Mouse (Mus musculus) embryonic facial prominence, embryonic 14.5 days (tissue): ENCODE results near the gene Tap1. TPM values are rescaled to one million over a fixed set of nuclear protein-coding genes. Genes with fewer than 3 reads are reported as not detected.

Experiments
- ATAC-seq: fragments of 200-750 bp; cut with Nextera tagmentation; 2 replicates; pipeline ENCODE4 v1.8.0; 2017; ENCODE audit warnings: low read depth, moderate number of reproducible peaks, moderate TSS enrichment
- DNase-seq: peaks from one replicate; pipeline ENCODE4 v3.0.0-alpha.2; 2015; ENCODE audit warnings: low spot score
- H3K27ac ChIP-seq: fragments of 300-500 bp; sonication (generic); replicated peaks from 2 replicates; pipeline ENCODE4 v1.5.1; 2014; ENCODE audit warnings: low read depth, mild to moderate bottlenecking, low read length, moderate library complexity
- H3K27me3 ChIP-seq: fragments of 300-500 bp; sonication (generic); replicated peaks from 2 replicates; pipeline ENCODE4 v1.6.1; 2014; ENCODE audit warnings: low read length; ENCODE audit not compliant: control insufficient read depth, insufficient read depth
- H3K36me3 ChIP-seq: fragments of 300-500 bp; sonication (generic); 2 replicates; pipeline ENCODE4 v1.6.1; 2014; ENCODE audit warnings: low read length, mixed read lengths; ENCODE audit not compliant: control insufficient read depth, insufficient read depth
- H3K4me1 ChIP-seq: fragments of 300-500 bp; sonication (generic); 2 replicates; pipeline ENCODE4 v1.6.1; 2014; ENCODE audit warnings: antibody characterized with exemption, low read length; ENCODE audit not compliant: control insufficient read depth, insufficient read depth
- H3K4me2 ChIP-seq: fragments of 300-500 bp; sonication (generic); 2 replicates; pipeline ENCODE4 v1.6.1; 2014; ENCODE audit warnings: low read depth, mild to moderate bottlenecking, low read length, moderate library complexity, mixed read lengths
- H3K4me3 ChIP-seq: fragments of 300-500 bp; sonication (generic); 2 replicates; pipeline ENCODE4 v1.5.1; 2014; ENCODE audit warnings: low read depth, mild to moderate bottlenecking, low read length
- H3K9ac ChIP-seq: fragments of 300-500 bp; sonication (generic); 2 replicates; pipeline ENCODE4 v1.6.1; 2014; ENCODE audit warnings: low read depth, mild to moderate bottlenecking, low read length, moderate library complexity, mixed read lengths
- H3K9me3 ChIP-seq: fragments of 300-500 bp; sonication (generic); 2 replicates; pipeline ENCODE4 v1.6.1; 2016; ENCODE audit warnings: low read length; ENCODE audit not compliant: control insufficient read depth
- WGBS: fragments of 180-500 bp; shearing (Covaris S2); extraction: QIAGEN DNeasy Blood & Tissue Kit; methylation state at CpG from one replicate; pipeline ENCODE4 v1.1.7; 2014; 5-methylcytosine and 5-hydroxymethylcytosine counted together
- polyA plus RNA-seq: library from polyadenylated mRNA; unstranded; fragments of >200 nt; fragmentation: Nextera tagmentation; extraction: Ambion mirVana; gene quantifications from 2 replicates; pipeline ENCODE4 v1.2.1, GENCODE M21; 2014

The Tap1 gene
- polyA plus RNA-seq, 1 experiment from 2014 or later = 5.1 TPM

DNA sequence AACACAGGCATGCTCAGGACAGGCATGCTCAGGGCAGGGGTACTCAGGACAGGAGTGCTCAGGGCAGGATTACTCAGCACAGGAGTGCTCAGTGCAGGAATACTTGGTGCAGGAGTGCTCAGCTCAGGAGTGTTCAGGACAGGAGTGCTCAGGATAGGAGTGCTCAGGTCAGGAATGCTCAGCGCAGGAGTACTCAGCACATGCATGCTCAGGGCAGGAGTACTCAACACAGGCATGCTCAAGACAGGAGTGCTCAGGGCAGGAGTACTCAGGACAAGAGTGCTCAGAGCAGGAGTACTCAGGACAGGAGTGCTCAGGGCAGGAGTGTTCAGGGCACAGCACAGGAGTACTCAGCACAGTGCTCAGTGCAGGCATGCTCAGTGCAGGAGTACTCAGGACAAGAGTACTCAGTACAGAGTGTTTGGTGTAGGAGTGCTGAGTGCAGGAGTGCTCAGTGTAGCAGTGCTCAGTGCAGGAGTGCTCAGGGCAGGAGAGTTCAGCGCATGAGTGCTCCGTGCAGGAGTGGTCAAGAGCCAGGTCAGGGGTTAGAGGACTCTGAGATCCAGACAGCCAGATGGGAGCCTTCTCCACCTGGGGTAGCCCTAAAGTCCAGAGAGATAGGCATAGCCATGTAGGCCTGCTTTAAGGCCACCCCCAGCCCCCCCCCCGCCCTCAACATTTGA is 15.5 kb downstream of the Tap1 start:
- DNase-seq (no peak), ATAC-seq (no peak)
- peaks cover 6% of the 10 kb centered on the region for H3K4me1 ChIP-seq
- WGBS = 76% methylated on average over 4 of the region's 4 CpGs
- H3K4me2 ChIP-seq = no peak overlapping the region
- H3K27me3 ChIP-seq = peaks cover 51% of the 10 kb centered on the region
- H3K4me3 ChIP-seq = no peak overlapping the region
- H3K9me3 ChIP-seq = no peaks in the 10 kb centered on the region
- no peak overlapping the region for H3K9ac ChIP-seq
- no peaks in the 10 kb centered on the region for H3K36me3 ChIP-seq
- H3K27ac ChIP-seq = no peak overlapping the region

DNA sequence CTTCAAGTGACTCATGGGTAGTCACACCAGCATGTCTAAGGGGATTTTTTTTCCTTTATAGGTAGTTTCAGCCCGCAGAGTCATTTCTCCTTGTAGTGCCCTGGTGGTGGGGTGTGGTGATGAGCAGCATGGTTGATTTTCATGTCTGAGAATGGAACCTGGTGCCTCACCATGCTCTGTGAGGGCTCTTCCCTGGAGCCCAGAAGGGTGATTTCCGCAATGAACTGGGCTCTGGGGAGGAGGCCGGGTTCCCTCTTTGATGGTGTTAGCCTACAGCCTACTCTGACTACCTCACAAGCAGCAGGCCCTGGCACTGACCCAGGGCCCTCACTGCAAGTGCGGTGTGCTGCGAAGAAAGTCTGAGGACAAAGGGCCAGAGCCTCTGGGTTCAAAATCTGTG is 16.1 kb downstream of the Tap1 start, which contains the start of gene Tap2:
Gene Tap2 (plus strand): TSS at position 84 of the 400 bp plus-strand sequence.
- Histone ChIP-seq H3K9ac (peak within 1 kb of the TSS; percentile 73), H3K4me3 (peak within 1 kb of the TSS; percentile 70), H3K4me2 (peak within 1 kb of the TSS; percentile 89), H3K4me1 (0 out of 2 replicates have a peak, but pooled peaks cover under 1% of the 10 kb centered on the region), H3K27me3 (peaks cover 45% of the 10 kb centered on the region), H3K27ac (no peak within 1 kb of the TSS), H3K9me3 (no peaks in the 10 kb centered on the region), H3K36me3 (no peaks in the 10 kb centered on the region)
- ATAC-seq = no peak
- 72% methylated on average over 3 of the region's 5 CpGs for WGBS
- no peak for DNase-seq

DNA sequence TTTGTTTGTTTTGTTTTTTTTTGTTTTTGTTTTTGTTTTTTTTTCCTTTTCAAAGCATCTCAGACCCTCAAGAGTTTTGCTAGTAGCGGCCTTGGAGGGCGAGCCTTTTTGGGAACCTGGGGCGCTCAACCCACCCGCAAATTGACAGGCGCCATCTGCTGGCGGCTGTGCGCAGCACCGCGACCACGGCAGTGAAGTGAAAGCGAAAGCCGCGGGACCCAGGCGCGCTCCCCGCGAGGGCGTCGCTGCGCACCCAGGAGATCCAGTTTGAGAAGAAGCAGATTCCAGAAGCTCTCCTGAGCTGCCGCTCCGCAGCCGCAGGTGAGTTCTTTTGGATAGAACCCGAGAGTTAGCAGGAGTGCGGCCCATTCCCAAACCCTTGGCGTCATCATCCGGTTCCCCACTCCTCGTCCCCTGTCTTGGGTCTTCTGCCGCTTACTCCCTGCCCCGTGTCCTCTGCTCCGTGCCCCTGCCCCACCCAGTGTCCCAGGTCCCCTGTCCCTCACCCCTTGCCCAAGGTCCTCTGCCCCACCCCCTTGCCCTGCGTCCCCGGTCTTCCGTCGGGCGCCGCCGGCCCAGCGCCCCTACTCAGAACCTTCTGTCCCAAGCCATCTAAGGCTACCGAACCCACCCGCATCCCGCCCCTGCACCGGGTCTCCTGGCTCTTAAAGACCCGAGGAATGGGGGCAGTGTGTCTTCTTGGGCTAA is 17.1 kb downstream of the Tap1 start:
- ATAC-seq = peak; percentile 74
- WGBS = under 1% methylated on average over 42 of the region's 44 CpGs

DNA sequence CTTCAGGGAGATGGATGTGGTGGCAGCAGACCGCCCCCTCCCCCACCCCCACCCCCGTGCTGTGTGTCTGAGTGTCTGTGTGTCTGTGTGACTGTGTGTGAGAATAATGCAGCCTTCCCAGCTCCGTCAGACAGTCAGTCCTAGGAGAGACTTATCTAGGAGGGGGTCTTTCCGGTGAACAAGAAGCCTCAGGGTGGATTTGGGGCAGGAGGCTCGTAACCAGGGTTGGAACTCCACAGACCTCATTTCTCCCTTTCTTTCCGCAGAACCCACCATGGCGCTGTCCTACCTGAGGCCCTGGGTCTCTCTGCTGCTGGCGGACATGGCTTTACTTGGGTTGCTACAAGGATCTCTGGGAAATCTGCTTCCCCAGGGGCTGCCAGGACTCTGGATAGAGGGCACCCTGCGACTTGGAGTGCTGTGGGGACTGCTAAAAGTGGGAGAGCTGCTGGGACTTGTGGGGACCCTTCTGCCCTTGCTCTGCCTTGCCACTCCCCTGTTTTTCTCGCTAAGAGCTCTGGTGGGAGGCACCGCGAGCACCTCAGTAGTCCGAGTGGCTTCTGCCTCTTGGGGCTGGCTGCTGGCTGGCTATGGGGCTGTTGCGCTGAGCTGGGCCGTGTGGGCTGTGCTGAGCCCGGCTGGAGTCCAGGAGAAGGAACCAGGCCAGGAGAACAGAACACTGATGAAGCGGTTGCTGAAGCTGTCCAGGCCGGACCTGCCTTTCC is 17.8 kb downstream of the Tap1 start:
- Histone ChIP-seq H3K4me3 (peak overlapping the region; percentile 70), H3K27ac (no peak overlapping the region), H3K27me3 (peaks cover 39% of the 10 kb centered on the region), H3K36me3 (no peaks in the 10 kb centered on the region), H3K4me2 (peak overlapping the region; percentile 89), H3K9ac (peak overlapping the region; percentile 73), H3K4me1 (no peaks in the 10 kb centered on the region), H3K9me3 (0 out of 2 replicates have a peak, but pooled peaks cover 3% of the 10 kb centered on the region)
- ATAC-seq (no peak), DNase-seq (no peak)
- WGBS = 10% methylated on average over 18 of the region's 18 CpGs

More for the DNA sequence above, 17.1 kb downstream of the Tap1 start:
- H3K4me3 ChIP-seq = peak overlapping the region; percentile 70
- H3K27ac ChIP-seq = no peak overlapping the region
- no peaks in the 10 kb centered on the region for H3K9me3 ChIP-seq
- no peaks in the 10 kb centered on the region for H3K36me3 ChIP-seq
- H3K27me3 ChIP-seq = peaks cover 39% of the 10 kb centered on the region
- H3K4me2 ChIP-seq = peak overlapping the region; percentile 89
- H3K4me1 ChIP-seq = no peaks in the 10 kb centered on the region
- H3K9ac ChIP-seq = peak overlapping the region; percentile 73
- DNase-seq = peak; percentile 77

DNA sequence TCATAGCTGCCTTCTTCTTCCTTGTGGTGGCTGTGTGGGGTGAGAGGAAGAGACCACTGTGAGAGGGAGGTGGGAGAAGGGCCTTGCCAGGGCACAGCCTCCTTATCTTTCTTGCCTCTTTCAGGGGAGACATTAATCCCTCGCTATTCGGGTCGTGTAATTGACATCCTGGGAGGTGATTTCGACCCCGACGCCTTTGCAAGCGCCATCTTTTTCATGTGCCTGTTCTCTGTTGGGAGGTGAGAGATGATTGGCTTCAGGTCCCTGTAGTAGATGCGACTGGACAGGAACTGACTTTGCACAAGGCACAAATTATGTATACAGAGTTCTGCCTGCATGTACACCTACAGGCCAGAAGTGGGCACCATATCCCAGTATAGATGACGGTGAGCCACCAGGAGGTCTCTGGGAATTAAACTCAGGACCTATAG is 18.4 kb downstream of the Tap1 start:
- WGBS = 19% methylated on average over 9 of the region's 9 CpGs
- H3K4me3 ChIP-seq = no peak overlapping the region
- no peak overlapping the region for H3K9ac ChIP-seq
- DNase-seq = peak; percentile 41
- ATAC-seq = no peak
- 0 out of 2 replicates have a peak, but pooled peaks cover 3% of the 10 kb centered on the region for H3K9me3 ChIP-seq
- peaks cover 42% of the 10 kb centered on the region for H3K27me3 ChIP-seq
- no peaks in the 10 kb centered on the region for H3K36me3 ChIP-seq
- H3K4me2 ChIP-seq = no peak overlapping the region
- H3K27ac ChIP-seq = no peak overlapping the region
- H3K4me1 ChIP-seq = no peaks in the 10 kb centered on the region

DNA sequence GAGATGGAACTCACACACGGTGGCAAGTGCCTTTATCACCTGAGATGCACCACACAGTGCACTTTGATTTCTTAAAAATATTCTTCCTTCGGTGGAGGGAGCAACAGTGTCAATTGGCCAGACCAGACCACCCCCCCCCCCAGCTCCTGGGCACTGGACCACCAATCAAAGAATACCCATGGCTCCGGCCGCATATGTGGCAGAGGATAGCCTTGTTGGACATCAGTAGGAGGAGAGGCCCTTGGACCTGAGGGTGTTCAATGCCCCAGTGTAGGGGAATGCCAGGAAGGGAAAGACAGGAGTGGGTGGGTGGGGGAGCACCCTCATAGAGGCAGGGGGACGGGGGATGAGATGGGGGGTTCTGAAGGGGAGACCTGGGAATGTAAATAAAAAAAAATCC is 19.4 kb downstream of the Tap1 start:
- no peak overlapping the region for H3K27ac ChIP-seq
- no peak for ATAC-seq
- 0 out of 2 replicates have a peak, but pooled peaks cover 3% of the 10 kb centered on the region for H3K9me3 ChIP-seq
- no peaks in the 10 kb centered on the region for H3K4me1 ChIP-seq
- no peaks in the 10 kb centered on the region for H3K36me3 ChIP-seq
- no peak overlapping the region for H3K9ac ChIP-seq
- 86% methylated on average over 5 of the region's 5 CpGs for WGBS
- peaks cover 49% of the 10 kb centered on the region for H3K27me3 ChIP-seq
- no peak overlapping the region for H3K4me3 ChIP-seq
- no peak for DNase-seq
- H3K4me2 ChIP-seq = no peak overlapping the region

DNA sequence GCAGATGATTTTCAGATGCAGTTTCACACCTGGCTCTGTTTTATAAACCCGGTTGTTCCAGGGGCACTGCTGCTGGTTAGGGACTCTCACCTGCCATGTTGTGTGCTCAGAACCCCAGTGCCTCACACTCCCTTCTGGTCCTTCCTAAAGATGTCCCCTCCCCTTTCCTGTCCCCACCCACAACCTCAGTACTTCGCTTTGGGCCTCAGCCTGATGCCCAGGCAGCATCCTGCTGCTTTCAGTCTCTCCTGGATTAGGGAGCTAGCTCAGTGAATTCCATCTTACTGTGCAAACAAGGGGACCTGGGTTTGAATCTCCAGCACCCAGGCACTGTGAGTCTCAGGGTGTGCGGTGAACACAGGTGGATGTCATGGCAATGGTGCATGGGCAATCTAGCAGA is 20.1 kb downstream of the Tap1 start:
- Histone ChIP-seq H3K36me3 (no peaks in the 10 kb centered on the region), H3K4me2 (no peak overlapping the region), H3K9ac (no peak overlapping the region), H3K27ac (no peak overlapping the region), H3K27me3 (peaks cover 56% of the 10 kb centered on the region), H3K9me3 (0 out of 2 replicates have a peak, but pooled peaks cover 3% of the 10 kb centered on the region), H3K4me1 (no peaks in the 10 kb centered on the region), H3K4me3 (no peak overlapping the region)
- ATAC-seq = no peak
- WGBS = 56% methylated on average over 3 of the region's 3 CpGs
- DNase-seq = no peak

DNA sequence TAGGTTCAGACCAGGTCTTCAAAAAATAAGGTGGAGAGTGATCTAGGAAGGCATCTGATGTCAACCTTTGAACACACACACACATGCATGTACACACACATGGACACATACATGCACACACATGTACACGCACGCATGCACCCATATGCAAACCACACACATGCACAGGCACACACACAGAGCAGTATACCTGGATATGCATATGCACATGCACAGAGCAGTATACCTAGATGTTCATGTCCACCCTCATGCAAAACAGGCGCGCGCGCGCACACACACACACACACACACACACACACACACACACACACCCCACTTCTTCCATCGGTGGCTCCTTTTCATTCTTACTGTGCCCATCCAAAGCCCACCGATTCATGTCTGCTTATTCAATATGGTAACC is 20.5 kb downstream of the Tap1 start:
- no peaks in the 10 kb centered on the region for H3K36me3 ChIP-seq
- no peak overlapping the region for H3K27ac ChIP-seq
- H3K9me3 ChIP-seq = 0 out of 2 replicates have a peak, but pooled peaks cover 3% of the 10 kb centered on the region
- no peak overlapping the region for H3K4me3 ChIP-seq
- H3K4me2 ChIP-seq = no peak overlapping the region
- peaks cover 60% of the 10 kb centered on the region for H3K27me3 ChIP-seq
- ATAC-seq = no peak
- H3K4me1 ChIP-seq = no peaks in the 10 kb centered on the region
- WGBS = 92% methylated on average over 9 of the region's 9 CpGs
- no peak for DNase-seq
- no peak overlapping the region for H3K9ac ChIP-seq
